In genomic region chr10:127609415-127610065, GRCm38 (mm10) we compare ENCODE assay signal across 11 mouse cellular contexts. TPM values are rescaled to one million over a fixed set of nuclear protein-coding genes. Genes with fewer than 3 reads are reported as not detected.
DNase-seq lines count a peak whose midpoint lies in the region; ATAC-seq lines count a peak whose summit lies in the region.
"Had no signal": no experiment of that assay in that cellular context is flagged by ENCODE, and none has a peak within 500 bp of the region (broad histone marks: within the 10 kb centered on the region; RNA-seq: fewer than 3 reads in every experiment).

No protein-coding gene starts in this region.

- peak overlapping the region; percentile 94 for H3K27ac ChIP-seq in embryonic facial prominence, embryonic 13.5 days
- H3K27ac ChIP-seq: heart, adult 2 months had no signal

- H3K27me3 ChIP-seq in embryonic facial prominence, embryonic 13.5 days = no peaks in the 10 kb centered on the region

- peaks cover 55% of the 10 kb centered on the region for H3K4me1 ChIP-seq in embryonic facial prominence, embryonic 13.5 days

- H3K36me3 ChIP-seq in embryonic facial prominence, embryonic 13.5 days = peaks cover 89% of the 10 kb centered on the region

- H3K4me3 ChIP-seq in embryonic facial prominence, embryonic 13.5 days = no peak overlapping the region
- H3K4me3 ChIP-seq: heart, adult 2 months had no signal

- 24% methylated on average over 9 of the region's 9 CpGs for WGBS in embryonic facial prominence, embryonic 13.5 days

- no peak overlapping the region for H3K9ac ChIP-seq in embryonic facial prominence, embryonic 13.5 days

- H3K9me3 ChIP-seq in embryonic facial prominence, embryonic 13.5 days = no peaks in the 10 kb centered on the region

- DNase-seq in kidney, postnatal 10 days = peak; percentile 77
- no peak for DNase-seq in kidney, adult 18-20 months
- peak; percentile 59 for DNase-seq in R1 (ENCODE audit: low read depth, low spot score)
- DNase-seq in lung, postnatal 10 days = peak; percentile 48
- no peak for DNase-seq in heart, postnatal 25 days (ENCODE audit: low spot score)
- DNase-seq: adrenal gland, postnatal 36 days; cerebellum, adult 9-11 months; heart, adult 2 months; thymus, adult 2 months had no signal

- ATAC-seq in embryonic facial prominence, embryonic 13.5 days (ENCODE audit: insufficient number of reproducible peaks, insufficient read depth, low FRiP score, low TSS enrichment, low read depth) = peak; percentile 33; the same call in 1 of the 2 replicates
- no peak for ATAC-seq in CD4-positive, CD25-positive, alpha-beta regulatory T cell, adult 4 months

- 0 out of 2 replicates have a peak overlapping the region, but pooled peaks have one; percentile 9 for H3K4me2 ChIP-seq in embryonic facial prominence, embryonic 13.5 days

- intact Hi-C loops in heart, postnatal 25 days (cut with DNase I) = no loop called here

RNA-seq across cellular contexts. Expression of gene Lrp1, which starts 11.4 kb away (rescaled TPM):
- 139 and 159 TPM in 2 replicates for polyA plus RNA-seq in embryonic facial prominence, embryonic 13.5 days (2015; fragmentation: Nextera tagmentation; extraction: Ambion mirVana)
- polyA plus RNA-seq in CD4-positive, CD25-positive, alpha-beta regulatory T cell, adult 4 months (2017; shearing (Covaris generic)) = under 1 TPM; 0.30 to 0.96 TPM
- total RNA-seq in heart, postnatal 25 days (2021) = 10 to 100 TPM; 70.7 to 90.2 TPM

RNA-seq across cellular contexts. Expression of gene Stat6, which starts 33.2 kb away (rescaled TPM):
- polyA plus RNA-seq in embryonic facial prominence, embryonic 13.5 days (2015; fragmentation: Nextera tagmentation; extraction: Ambion mirVana) = 21.1 and 22.0 TPM in 2 replicates
- 100 to 1,000 TPM; 173 to 320 TPM for polyA plus RNA-seq in CD4-positive, CD25-positive, alpha-beta regulatory T cell, adult 4 months (2017; shearing (Covaris generic))
- 10 to 100 TPM; 45.3 to 47.6 TPM for total RNA-seq in heart, postnatal 25 days (2021)

RNA-seq across cellular contexts. Expression of gene Nemp1, which starts 57.2 kb away (rescaled TPM):
- polyA plus RNA-seq in embryonic facial prominence, embryonic 13.5 days (2015; fragmentation: Nextera tagmentation; extraction: Ambion mirVana) = 9.1 and 10.6 TPM in 2 replicates
- 1 to 10 TPM; 2.5 to 4.0 TPM for polyA plus RNA-seq in CD4-positive, CD25-positive, alpha-beta regulatory T cell, adult 4 months (2017; shearing (Covaris generic))
- total RNA-seq in heart, postnatal 25 days (2021) = 1 to 10 TPM; 3.4 to 4.4 TPM

RNA-seq across cellular contexts. Expression of gene Nab2, which starts 58.8 kb away (rescaled TPM):
- polyA plus RNA-seq in embryonic facial prominence, embryonic 13.5 days (2015; fragmentation: Nextera tagmentation; extraction: Ambion mirVana) = 19.5 and 20.3 TPM in 2 replicates
- polyA plus RNA-seq in CD4-positive, CD25-positive, alpha-beta regulatory T cell, adult 4 months (2017; shearing (Covaris generic)) = 10 to 100 TPM in 1 of 2 experiments, 1 to 10 TPM in 1; 8.9 to 10.8 TPM
- 1 to 10 TPM; 5.6 to 7.0 TPM for total RNA-seq in heart, postnatal 25 days (2021)

Comparison
In these comparisons a context has a peak if more than half of its experiments do, and no peak if none do; other contexts are left out.
1. DNase-seq: peak in kidney, postnatal 10 days (single experiment), R1 (single experiment) and lung, postnatal 10 days (single experiment); none in kidney, adult 18-20 months (single experiment) and heart, postnatal 25 days (single experiment).
2. RNA of gene Lrp1, which starts 11.4 kb away (polyA plus RNA-seq): 139 to 159 TPM in embryonic facial prominence, embryonic 13.5 days; 0.30 to 0.96 TPM in CD4-positive, CD25-positive, alpha-beta regulatory T cell, adult 4 months; every median in the first group is over 10 times any median in the second.